Mouse (Mus musculus) MEL (cell line): ENCODE data around the gene Npc2.

Experiments used
- CHD1 ChIP-seq: IDR thresholded peaks from 2 replicates; pipeline ENCODE4 v1.6.1; 2012; ENCODE audit warnings: low read depth, mild to moderate bottlenecking, inconsistent platforms, low read length, improper control_type of control experiment
- CHD2 ChIP-seq: IDR thresholded peaks from 2 replicates; pipeline ENCODE4 v1.6.1; 2011; ENCODE audit warnings: low read length, improper control_type of control experiment
- CTCF ChIP-seq, 3 experiments: IDR thresholded peaks in 2 of 3; conservative IDR thresholded peaks in 1 of 3; 2 replicates each; pipeline ENCODE4 v1.5.1; 2011 to 2012; ENCODE audit warnings: low read length in 3 of 3, low read depth in 2 of 3, mild to moderate bottlenecking in 2 of 3, improper control_type of control experiment in 1 of 3, inconsistent platforms in 1 of 3, mixed read lengths in 1 of 3, moderate library complexity in 1 of 3; ENCODE audit not compliant: control insufficient read depth in 1 of 3, insufficient read depth in 1 of 3, poor library complexity in 1 of 3, severe bottlenecking in 1 of 3
- E2F4 ChIP-seq: IDR thresholded peaks from 2 replicates; pipeline ENCODE4 v1.6.1; 2011; ENCODE audit warnings: low read depth, low read length, improper control_type of control experiment, borderline replicate concordance
- EP300 ChIP-seq, 2 experiments: IDR thresholded peaks; 2 replicates each; pipeline ENCODE4 v1.6.1; 2011; ENCODE audit warnings: improper control_type of control experiment in 2 of 2, low read length in 2 of 2, low read depth in 1 of 2, mild to moderate bottlenecking in 1 of 2
- GABPA ChIP-seq: IDR thresholded peaks from 2 replicates; pipeline ENCODE4 v1.6.1; 2012; ENCODE audit warnings: low read depth, mild to moderate bottlenecking, inconsistent platforms, low read length, improper control_type of control experiment, moderate library complexity
- HCFC1 ChIP-seq: IDR thresholded peaks from 2 replicates; pipeline ENCODE4 v1.6.1; 2012; ENCODE audit warnings: low read depth, mild to moderate bottlenecking, inconsistent platforms, low read length, improper control_type of control experiment, moderate library complexity
- MAFK ChIP-seq: IDR thresholded peaks from 2 replicates; pipeline ENCODE4 v1.6.1; 2011; ENCODE audit warnings: low read depth, mild to moderate bottlenecking, low read length, improper control_type of control experiment, borderline replicate concordance
- MEF2A ChIP-seq: IDR thresholded peaks from 2 replicates; pipeline ENCODE4 v1.6.1; 2014; ENCODE audit warnings: low read depth, mild to moderate bottlenecking, inconsistent platforms, low read length, improper control_type of control experiment; ENCODE audit not compliant: poor library complexity, insufficient replicate concordance, severe bottlenecking; ENCODE audit errors: extremely low read depth
- POLR2A ChIP-seq, 2 experiments: IDR thresholded peaks; 2 replicates each; pipeline ENCODE4 v1.6.1; 2011 to 2012; ENCODE audit warnings: low read length in 2 of 2, mild to moderate bottlenecking in 2 of 2, control low read depth in 1 of 2, improper control_type of control experiment in 1 of 2, low read depth in 1 of 2, moderate library complexity in 1 of 2; ENCODE audit not compliant: control insufficient read depth in 1 of 2, insufficient read depth in 1 of 2, poor library complexity in 1 of 2
- POLR2AphosphoS2 ChIP-seq: IDR thresholded peaks from 2 replicates; pipeline ENCODE4 v1.6.1; 2011; ENCODE audit warnings: low read length, improper control_type of control experiment
- RAD21 ChIP-seq: IDR thresholded peaks from 2 replicates; pipeline ENCODE4 v1.6.1; 2011; ENCODE audit warnings: mild to moderate bottlenecking, low read depth, low read length, improper control_type of control experiment
- RCOR1 ChIP-seq: IDR thresholded peaks from 2 replicates; pipeline ENCODE4 v1.6.1; 2012; ENCODE audit warnings: low read depth, mild to moderate bottlenecking, inconsistent platforms, low read length, improper control_type of control experiment
- ZC3H11A ChIP-seq: IDR thresholded peaks from 2 replicates; pipeline ENCODE4 v1.6.1; 2012; ENCODE audit warnings: low read depth, mild to moderate bottlenecking, inconsistent platforms, low read length, improper control_type of control experiment

GRCm38 (mm10) chr12:84784604-84785381, 11.8 kb upstream of the Npc2 start:
- no peak for TF ChIP-seq EP300 (IDR thresholded peaks at IDR 0.05; ENCODE audit: low read depth in 1 of 2, low read length in 2 of 2)
- TF ChIP-seq CTCF (IDR thresholded peaks at IDR 0.05 in 2 of 3, conservative IDR thresholded peaks at IDR 0.05 in 1 of 3; ENCODE audit: control insufficient read depth in 1 of 3, insufficient read depth in 1 of 3, low read depth in 2 of 3, low read length in 3 of 3, poor library complexity in 1 of 3, severe bottlenecking in 1 of 3) = peak; percentile 91 to 96 (median 92)
- TF ChIP-seq CHD1 = no peak
- TF ChIP-seq CHD2 = no peak
- TF ChIP-seq POLR2A (IDR thresholded peaks at IDR 0.05; ENCODE audit: control insufficient read depth in 1 of 2, insufficient read depth in 1 of 2, low read depth in 1 of 2, low read length in 2 of 2, poor library complexity in 1 of 2) = peak in 1 of 2 experiments; percentile 56; a peak in 1 of 4 replicates
- TF ChIP-seq RCOR1 = no peak
- TF ChIP-seq ZC3H11A = peak; percentile 68
- peak; percentile 85 for TF ChIP-seq RAD21
- no peak for TF ChIP-seq POLR2AphosphoS2
- no peak for TF ChIP-seq GABPA
- no peak for TF ChIP-seq MEF2A
- no peak for TF ChIP-seq E2F4
- 0 out of 2 replicates have a peak, but pooled peaks have one; percentile 41 for TF ChIP-seq HCFC1
- no peak for TF ChIP-seq MAFK
